In the genomic region with DNA sequence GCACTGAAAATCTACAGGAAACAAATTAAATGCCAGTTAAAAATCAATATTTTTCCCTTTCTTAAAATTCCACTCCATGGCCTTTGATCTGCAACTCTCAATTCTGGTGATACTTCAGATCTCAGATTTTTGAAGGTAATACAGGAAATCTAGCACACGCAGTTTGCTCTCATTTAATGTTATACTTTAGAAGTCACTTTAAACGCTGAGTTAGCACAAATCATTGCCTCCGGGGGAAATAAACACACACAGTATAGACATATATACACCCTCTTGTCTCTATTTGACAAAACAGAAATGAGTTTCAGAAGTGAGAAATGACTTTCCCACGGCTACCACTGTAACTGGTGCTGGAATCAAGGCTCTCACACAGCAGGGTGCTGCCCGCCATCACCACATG, we compare ENCODE assay signal across 25 mouse cellular contexts.
"Had no signal": no experiment of that assay in that cellular context is flagged by ENCODE, and none has a peak within 500 bp of the region (broad histone marks: within the 10 kb centered on the region; RNA-seq: fewer than 3 reads in every experiment).

No protein-coding gene starts in this region.

- H3K27ac ChIP-seq: heart, embryonic 10.5 days; hindbrain, embryonic 13.5 days; hindbrain, embryonic 15.5 days; hindbrain, postnatal 0 days; kidney, embryonic 15.5 days; kidney, postnatal 0 days; limb, embryonic 13.5 days; limb, embryonic 15.5 days; liver, embryonic 12.5 days; liver, embryonic 14.5 days had no signal

- H3K4me3 ChIP-seq: heart, embryonic 10.5 days; heart, embryonic 12.5 days; hindbrain, embryonic 13.5 days; hindbrain, embryonic 15.5 days; kidney, embryonic 15.5 days; limb, embryonic 13.5 days; limb, embryonic 15.5 days; liver, embryonic 12.5 days had no signal

- ATAC-seq: hindbrain, postnatal 0 days; intestine, embryonic 16.5 days; liver, embryonic 12.5 days had no signal

- H3K4me2 ChIP-seq: heart, embryonic 12.5 days; hindbrain, embryonic 13.5 days; hindbrain, embryonic 15.5 days; kidney, embryonic 15.5 days; limb, embryonic 13.5 days; limb, embryonic 15.5 days; liver, embryonic 12.5 days had no signal

- H3K9me3 ChIP-seq: heart, embryonic 10.5 days; heart, embryonic 12.5 days; hindbrain, embryonic 13.5 days; hindbrain, embryonic 15.5 days; kidney, embryonic 15.5 days; limb, embryonic 13.5 days; limb, embryonic 15.5 days; liver, embryonic 12.5 days had no signal

- H3K9ac ChIP-seq: heart, embryonic 12.5 days; hindbrain, embryonic 13.5 days; hindbrain, embryonic 15.5 days; kidney, embryonic 15.5 days; limb, embryonic 13.5 days; limb, embryonic 15.5 days; liver, embryonic 12.5 days; liver, embryonic 14.5 days had no signal

- H3K4me1 ChIP-seq: heart, embryonic 10.5 days; heart, embryonic 12.5 days; hindbrain, embryonic 15.5 days; limb, embryonic 13.5 days; liver, embryonic 12.5 days had no signal

- H3K27me3 ChIP-seq: heart, embryonic 12.5 days; hindbrain, embryonic 13.5 days; hindbrain, embryonic 15.5 days; kidney, embryonic 15.5 days; limb, embryonic 13.5 days; limb, embryonic 15.5 days; liver, embryonic 12.5 days had no signal

- DNase-seq: gastrocnemius, postnatal 14 days; gastrocnemius, postnatal 36 days; heart, adult 18-20 months; heart, postnatal 14 days; heart, postnatal 36 days; kidney, adult 11 months; kidney, adult 2 months; kidney, adult 9 months; kidney, postnatal 14 days; kidney, postnatal 36 days; layer of hippocampus, adult 9-11 months; layer of hippocampus, postnatal 36 days; left cerebral cortex, postnatal 4 days had no signal
